Mouse (Mus musculus): ENCODE results near the gene Trip4.

DNA sequence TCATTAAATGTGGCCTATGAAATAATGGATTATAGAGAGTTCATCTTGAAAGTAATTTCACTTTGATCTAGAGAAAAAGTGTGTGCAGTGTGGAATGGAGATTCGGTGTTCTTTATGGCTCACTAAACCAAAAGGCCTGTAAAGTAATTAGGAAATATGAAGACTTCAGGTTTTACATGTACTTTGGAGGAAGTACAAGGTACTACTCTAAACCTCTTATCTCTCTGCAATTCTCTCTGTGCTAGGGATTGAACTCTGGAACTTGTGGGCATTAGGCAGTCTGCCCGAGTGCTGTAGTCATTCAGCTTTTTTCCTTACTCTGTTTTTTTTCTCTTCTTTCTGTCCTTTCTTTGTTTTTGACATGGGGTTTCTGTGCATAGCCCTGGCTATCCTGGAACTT is 11.6 kb downstream of the Trip4 start:
- TF ChIP-seq JUND (IDR thresholded peaks at IDR 0.05; ENCODE audit: low read depth, low read length): no peak
- TF ChIP-seq ZNF384 (IDR thresholded peaks at IDR 0.05; ENCODE audit: low read depth, low read length): no peak
- TF ChIP-seq TBP (IDR thresholded peaks at IDR 0.05; ENCODE audit: low read depth, low read length): no peak
- no peak for TF ChIP-seq POLR2A (IDR thresholded peaks at IDR 0.05; ENCODE audit: control insufficient read depth in 1 of 2, insufficient read depth in 1 of 2, low read depth in 1 of 2, low read length in 2 of 2, poor library complexity in 1 of 2)
- no peak for TF ChIP-seq USF1 (IDR thresholded peaks at IDR 0.05; ENCODE audit: low read depth, low read length)
- TF ChIP-seq NELFE (IDR thresholded peaks at IDR 0.05; ENCODE audit: low read depth, low read length): no peak
- TF ChIP-seq CTCF (IDR thresholded peaks at IDR 0.05 in 2 of 3, conservative IDR thresholded peaks at IDR 0.05 in 1 of 3; ENCODE audit: control insufficient read depth in 1 of 3, insufficient read depth in 1 of 3, low read depth in 2 of 3, low read length in 3 of 3, poor library complexity in 1 of 3, severe bottlenecking in 1 of 3): no peak
- no peak for TF ChIP-seq CHD2 (IDR thresholded peaks at IDR 0.05; ENCODE audit: low read length)
- TF ChIP-seq TAL1 (IDR thresholded peaks at IDR 0.05; ENCODE audit: low read length): no peak
- no peak for TF ChIP-seq UBTF (IDR thresholded peaks at IDR 0.05; ENCODE audit: borderline replicate concordance, insufficient read depth, low read depth, low read length)
- TF ChIP-seq MAFK (IDR thresholded peaks at IDR 0.05; ENCODE audit: borderline replicate concordance, low read depth, low read length): no peak
- no peak for TF ChIP-seq EP300 (IDR thresholded peaks at IDR 0.05; ENCODE audit: low read depth in 1 of 2, low read length in 2 of 2)
- TF ChIP-seq ETS1 (IDR thresholded peaks at IDR 0.05; ENCODE audit: low read depth, low read length): no peak
